Mouse (Mus musculus) T-helper 1 cell (primary cell): ENCODE results near the gene Sfxn5.

ENCODE experiments used
- in situ Hi-C: fragments of 300-600 bp; cut with MboI, MseI; formaldehyde crosslinking; loops from one replicate; pipeline ENCODE4 v1.15.1; 2025; ENCODE audit warnings: high pct_unique_total_duplicates

The Sfxn5 gene

GRCm38 (mm10) chr6:85333000-85333669, at the start of gene Sfxn5:
Gene Sfxn5, minus strand, starts transcription at chr6:85333422.
- in situ Hi-C loops, result no loop called here

- in situ Hi-C loops, result no loop called here
Observed at GRCm38 (mm10) chr6:85382791-85383190, 49.6 kb upstream of the Sfxn5 start.

- in situ Hi-C loops, result no loop called here
Observed at GRCm38 (mm10) chr6:85381648-85382020, 48.4 kb upstream of the Sfxn5 start.

GRCm38 (mm10) chr6:85380901-85381647, 47.9 kb upstream of the Sfxn5 start:
- in situ Hi-C loops, result no loop called here

GRCm38 (mm10) chr6:85380201-85380900, 47.1 kb upstream of the Sfxn5 start:
- in situ Hi-C loops, result no loop called here

GRCm38 (mm10) chr6:85378629-85379028, 45.4 kb upstream of the Sfxn5 start:
- in situ Hi-C loops, result no loop called here

GRCm38 (mm10) chr6:85377876-85378275, 44.7 kb upstream of the Sfxn5 start:
- in situ Hi-C loops, result no loop called here

GRCm38 (mm10) chr6:85377066-85377734, 44.0 kb upstream of the Sfxn5 start:
- in situ Hi-C loops, result no loop called here

- in situ Hi-C loops, result no loop called here
Observed at GRCm38 (mm10) chr6:85374734-85375114, 41.5 kb upstream of the Sfxn5 start.

- in situ Hi-C loops, result no loop called here
Observed at GRCm38 (mm10) chr6:85373951-85374733, 40.9 kb upstream of the Sfxn5 start, which contains the start of gene Rab11fip5. Gene Rab11fip5, minus strand, starts transcription at chr6:85374634.

GRCm38 (mm10) chr6:85373066-85373860, 40.0 kb upstream of the Sfxn5 start:
- in situ Hi-C loops, result no loop called here

- in situ Hi-C loops, result no loop called here
Observed at GRCm38 (mm10) chr6:85372496-85372895, 39.3 kb upstream of the Sfxn5 start.

- in situ Hi-C loops, result no loop called here
Observed at GRCm38 (mm10) chr6:85371859-85372405, 38.7 kb upstream of the Sfxn5 start.

- in situ Hi-C loops, result no loop called here
Observed at GRCm38 (mm10) chr6:85370666-85371430, 37.6 kb upstream of the Sfxn5 start.

GRCm38 (mm10) chr6:85370041-85370440, 36.8 kb upstream of the Sfxn5 start:
- in situ Hi-C loops, result no loop called here

- in situ Hi-C loops, result no loop called here
Observed at GRCm38 (mm10) chr6:85369181-85369860, 36.1 kb upstream of the Sfxn5 start.

- in situ Hi-C loops, result no loop called here
Observed at GRCm38 (mm10) chr6:85368722-85369121, 35.5 kb upstream of the Sfxn5 start.

GRCm38 (mm10) chr6:85368166-85368565, 34.9 kb upstream of the Sfxn5 start:
- in situ Hi-C loops, result no loop called here

- in situ Hi-C loops, result no loop called here
Observed at GRCm38 (mm10) chr6:85366387-85366786, 33.2 kb upstream of the Sfxn5 start.
